ENCODE assay signal across 8 mouse cellular contexts in genomic region chr7:44818751-44819235, GRCm38 (mm10). TPM values are rescaled to one million over a fixed set of nuclear protein-coding genes. Genes with fewer than 3 reads are reported as not detected.
DNase-seq lines count a peak whose midpoint lies in the region; ATAC-seq lines count a peak whose summit lies in the region.

No protein-coding gene starts in this region.

- intact Hi-C loops in left cerebral cortex, postnatal 4 days (cut with DNase I): no loop called here

- peak overlapping the region; percentile 73 for H3K4me2 ChIP-seq in forebrain, embryonic 11.5 days (ENCODE audit: low read depth, low read length, severe bottlenecking)
- H3K4me2 ChIP-seq in liver, embryonic 16.5 days (ENCODE audit: low read depth, low read length): peak overlapping the region; percentile 82

- H3K27ac ChIP-seq in forebrain, embryonic 11.5 days (ENCODE audit: low read depth, low read length): no peak overlapping the region
- H3K27ac ChIP-seq in liver, embryonic 16.5 days (ENCODE audit: low read length): peak overlapping the region; percentile 81

- H3K27me3 ChIP-seq in forebrain, embryonic 11.5 days (ENCODE audit: control insufficient read depth, insufficient read depth, low read length): no peaks in the 10 kb centered on the region
- H3K27me3 ChIP-seq in liver, embryonic 16.5 days (ENCODE audit: control insufficient read depth, insufficient read depth, low read depth, low read length): no peaks in the 10 kb centered on the region

- no peaks in the 10 kb centered on the region for H3K9me3 ChIP-seq in forebrain, embryonic 11.5 days (ENCODE audit: control insufficient read depth, low read length)
- H3K9me3 ChIP-seq in liver, embryonic 16.5 days (replicated peaks; ENCODE audit: control insufficient read depth, low read length): no peaks in the 10 kb centered on the region

- no peak for ATAC-seq in forebrain, embryonic 11.5 days (replicated peaks; ENCODE audit: low FRiP score)
- ATAC-seq in liver, embryonic 16.5 days (ENCODE audit: low read depth): no peak
- no peak for ATAC-seq in megakaryocyte progenitor cell, adult 5-6 weeks (replicated peaks; ENCODE audit: poor library complexity)

- H3K36me3 ChIP-seq in forebrain, embryonic 11.5 days (ENCODE audit: control insufficient read depth, insufficient read depth, low read length): no peaks in the 10 kb centered on the region
- H3K36me3 ChIP-seq in liver, embryonic 16.5 days (ENCODE audit: control insufficient read depth, insufficient read depth): no peaks in the 10 kb centered on the region; the same call in 1 of the 2 replicates

- H3K4me1 ChIP-seq in forebrain, embryonic 11.5 days (replicated peaks; ENCODE audit: control insufficient read depth, insufficient read depth, low read length): peaks cover 20% of the 10 kb centered on the region
- H3K4me1 ChIP-seq in liver, embryonic 16.5 days (ENCODE audit: control insufficient read depth, low read depth, low read length): peaks cover 71% of the 10 kb centered on the region

- H3K9ac ChIP-seq in forebrain, embryonic 11.5 days (ENCODE audit: low read length): peak overlapping the region; percentile 47
- peak overlapping the region; percentile 50 for H3K9ac ChIP-seq in liver, embryonic 16.5 days (ENCODE audit: low read depth, low read length)

- DNase-seq in left cerebral cortex, postnatal 4 days: peak; percentile 37
- no peak for DNase-seq in left cerebral cortex, adult 11 months (ENCODE audit: low spot score)
- DNase-seq in adipocyte (ENCODE audit: low spot score): peak; percentile 69
- DNase-seq in forebrain, embryonic 11.5 days (ENCODE audit: low spot score): peak; percentile 58
- peak; percentile 69 for DNase-seq in heart, postnatal 4 days
- DNase-seq in ovary, postnatal 14 days (ENCODE audit: low spot score): peak; percentile 53

- 53% methylated on average over 6 of the region's 6 CpGs for WGBS in forebrain, embryonic 11.5 days
- 36% methylated on average over 6 of the region's 6 CpGs for WGBS in liver, embryonic 16.5 days (ENCODE audit: insufficient replicate concordance)

- H3K4me3 ChIP-seq in forebrain, embryonic 11.5 days (ENCODE audit: low read depth, low read length): peak overlapping the region; percentile 86
- peak overlapping the region; percentile 95 for H3K4me3 ChIP-seq in liver, embryonic 16.5 days (ENCODE audit: low read depth, low read length)

RNA-seq across cellular contexts. Expression of gene Atf5, which starts 2.3 kb away (rescaled TPM):
- 10 to 100 TPM; 22.6 to 23.5 TPM for total RNA-seq in left cerebral cortex, postnatal 4 days (2021)
- 3.2 and 3.4 TPM in 2 replicates for polyA plus RNA-seq in forebrain, embryonic 11.5 days (2014; fragmentation: Nextera tagmentation; extraction: Ambion mirVana)
- 10 to 100 TPM; 34.9 to 37.2 TPM for total RNA-seq in heart, postnatal 4 days (2021)
- 7.3 and 9.7 TPM in 2 replicates for polyA plus RNA-seq in liver, embryonic 16.5 days (2015; fragmentation: Nextera tagmentation; extraction: Ambion mirVana)
- 4.0 and 4.8 TPM in 2 replicates for total RNA-seq in megakaryocyte progenitor cell, adult 5-6 weeks (2015)
- total RNA-seq in megakaryocyte progenitor cell, adult 5-6 weeks (2017): 1.5 and 1.9 TPM in 2 replicates

RNA-seq across cellular contexts. Expression of gene Il4i1, which starts 2.6 kb away (rescaled TPM):
- 1 to 10 TPM; 1.0 TPM for total RNA-seq in left cerebral cortex, postnatal 4 days (2021)
- 1.1 and 1.4 TPM in 2 replicates for polyA plus RNA-seq in forebrain, embryonic 11.5 days (2014; fragmentation: Nextera tagmentation; extraction: Ambion mirVana)
- total RNA-seq in heart, postnatal 4 days (2021): 1 to 10 TPM; 1.4 to 2.0 TPM
- polyA plus RNA-seq in liver, embryonic 16.5 days (2015; fragmentation: Nextera tagmentation; extraction: Ambion mirVana): 0.34 and 0.76 TPM in 2 replicates
- total RNA-seq in megakaryocyte progenitor cell, adult 5-6 weeks (2015): 0.17 and 1.0 TPM in 2 replicates
- 0.17 and 0.25 TPM in 2 replicates for total RNA-seq in megakaryocyte progenitor cell, adult 5-6 weeks (2017)

RNA-seq across cellular contexts. Expression of gene Nup62, which starts 2.9 kb away (rescaled TPM):
- total RNA-seq in left cerebral cortex, postnatal 4 days (2021): 10 to 100 TPM; 50.3 to 51.1 TPM
- 73.5 and 86.5 TPM in 2 replicates for polyA plus RNA-seq in forebrain, embryonic 11.5 days (2014; fragmentation: Nextera tagmentation; extraction: Ambion mirVana)
- 10 to 100 TPM; 69.3 to 69.9 TPM for total RNA-seq in heart, postnatal 4 days (2021)
- polyA plus RNA-seq in liver, embryonic 16.5 days (2015; fragmentation: Nextera tagmentation; extraction: Ambion mirVana): 43.4 and 44.7 TPM in 2 replicates
- total RNA-seq in megakaryocyte progenitor cell, adult 5-6 weeks (2015): 39.8 and 47.3 TPM in 2 replicates
- total RNA-seq in megakaryocyte progenitor cell, adult 5-6 weeks (2017): 126 and 140 TPM in 2 replicates

RNA-seq across cellular contexts. Expression of gene Akt1s1, which starts 30.0 kb away (rescaled TPM):
- total RNA-seq in left cerebral cortex, postnatal 4 days (2021): 10 to 100 TPM; 74.1 to 85.4 TPM
- 79.9 and 83.0 TPM in 2 replicates for polyA plus RNA-seq in forebrain, embryonic 11.5 days (2014; fragmentation: Nextera tagmentation; extraction: Ambion mirVana)
- 10 to 100 TPM; 70.6 to 82.6 TPM for total RNA-seq in heart, postnatal 4 days (2021)
- polyA plus RNA-seq in liver, embryonic 16.5 days (2015; fragmentation: Nextera tagmentation; extraction: Ambion mirVana): 25.6 and 29.1 TPM in 2 replicates
- total RNA-seq in megakaryocyte progenitor cell, adult 5-6 weeks (2015): 8.0 and 10.4 TPM in 2 replicates
- 23.9 and 24.9 TPM in 2 replicates for total RNA-seq in megakaryocyte progenitor cell, adult 5-6 weeks (2017)

RNA-seq across cellular contexts. Expression of gene Tbc1d17, which starts 30.1 kb away (rescaled TPM):
- total RNA-seq in left cerebral cortex, postnatal 4 days (2021): 10 to 100 TPM; 57.1 to 68.3 TPM
- polyA plus RNA-seq in forebrain, embryonic 11.5 days (2014; fragmentation: Nextera tagmentation; extraction: Ambion mirVana): 67.6 and 69.9 TPM in 2 replicates
- total RNA-seq in heart, postnatal 4 days (2021): 10 to 100 TPM; 33.0 to 38.0 TPM
- 32.7 and 33.7 TPM in 2 replicates for polyA plus RNA-seq in liver, embryonic 16.5 days (2015; fragmentation: Nextera tagmentation; extraction: Ambion mirVana)
- total RNA-seq in megakaryocyte progenitor cell, adult 5-6 weeks (2015): 15.2 and 19.2 TPM in 2 replicates
- 13.6 and 13.8 TPM in 2 replicates for total RNA-seq in megakaryocyte progenitor cell, adult 5-6 weeks (2017)

Comparison
In these comparisons a context has a peak if more than half of its experiments do, and no peak if none do; other contexts are left out.
1. RNA of gene Atf5, which starts 2.3 kb away (total RNA-seq): 34.9 to 37.2 TPM in heart, postnatal 4 days and 22.6 to 23.5 TPM in left cerebral cortex, postnatal 4 days; 1.5 to 4.8 TPM in megakaryocyte progenitor cell, adult 5-6 weeks; every median in the first group is over 4 times any median in the second.